Mouse (Mus musculus): ENCODE results near the gene Kcnip1.

Kcnip1 gene

DNA sequence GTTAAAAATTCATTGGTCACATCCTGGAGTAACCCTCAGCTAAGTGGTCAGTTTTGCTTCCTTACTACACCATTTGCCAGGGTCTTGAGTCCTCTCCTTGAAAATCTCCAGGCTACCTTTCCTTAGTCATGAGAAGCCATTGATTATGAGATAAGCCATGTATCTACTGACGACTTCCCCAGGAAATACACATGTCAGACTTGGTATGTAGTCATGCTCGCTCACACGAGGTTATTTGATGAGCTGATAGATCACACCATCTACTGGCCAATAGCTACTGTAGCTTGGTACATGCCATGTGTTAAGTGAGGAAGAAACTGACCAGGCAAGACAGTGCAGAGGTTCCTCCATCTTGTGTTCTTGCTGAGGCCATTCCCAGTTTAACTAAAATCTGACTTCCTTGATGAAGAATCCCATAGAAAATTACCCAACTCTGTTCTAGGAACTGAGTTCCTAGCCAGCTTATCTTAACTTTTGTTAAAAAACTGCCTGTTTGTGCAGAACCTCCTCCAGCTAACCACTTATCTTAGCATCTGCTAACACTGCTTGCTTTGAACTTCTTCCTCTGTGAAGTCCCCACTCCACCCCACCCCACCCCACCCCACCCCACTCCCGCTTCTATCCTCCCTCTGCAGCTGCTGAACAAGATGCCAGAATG lies 53.4 kb downstream of the Kcnip1 start:
- in situ Hi-C loops (cut with MboI) = no loop called here

DNA sequence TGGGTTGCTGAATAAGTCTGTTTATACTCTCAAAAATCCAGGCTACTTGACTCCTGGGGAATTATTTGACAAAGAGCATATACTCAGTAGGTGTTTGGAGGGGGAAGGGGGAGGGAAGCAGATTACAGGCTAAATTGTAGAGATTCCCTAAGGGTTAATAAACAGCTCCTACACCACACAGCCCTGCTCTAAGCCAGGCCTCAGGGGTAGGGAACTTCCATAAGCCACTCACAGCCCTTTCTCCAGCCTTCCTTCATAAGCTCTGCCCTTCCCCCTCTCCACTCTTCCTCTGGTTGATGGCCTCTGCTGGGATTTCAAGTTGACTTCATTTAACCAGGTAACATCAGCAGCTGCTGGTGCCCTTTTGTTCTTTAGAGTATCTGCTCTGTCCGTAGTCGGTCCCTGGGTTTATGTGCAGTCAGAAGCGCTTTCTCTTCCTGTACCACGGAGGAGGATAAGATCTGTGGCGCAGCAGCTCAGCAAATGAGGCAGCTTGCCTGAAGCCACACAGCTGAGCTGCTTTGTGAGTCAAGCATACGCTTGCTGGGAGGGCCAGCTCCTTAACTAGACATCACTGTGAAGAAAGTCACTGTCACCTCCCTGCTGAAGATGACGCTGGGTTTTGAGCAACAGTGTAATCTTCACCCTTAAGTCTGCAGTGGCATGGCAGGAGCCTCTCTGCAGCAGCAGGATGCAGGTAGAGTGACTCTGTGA lies 54.2 kb downstream of the Kcnip1 start:
- in situ Hi-C loops (cut with MboI) = no loop called here

DNA sequence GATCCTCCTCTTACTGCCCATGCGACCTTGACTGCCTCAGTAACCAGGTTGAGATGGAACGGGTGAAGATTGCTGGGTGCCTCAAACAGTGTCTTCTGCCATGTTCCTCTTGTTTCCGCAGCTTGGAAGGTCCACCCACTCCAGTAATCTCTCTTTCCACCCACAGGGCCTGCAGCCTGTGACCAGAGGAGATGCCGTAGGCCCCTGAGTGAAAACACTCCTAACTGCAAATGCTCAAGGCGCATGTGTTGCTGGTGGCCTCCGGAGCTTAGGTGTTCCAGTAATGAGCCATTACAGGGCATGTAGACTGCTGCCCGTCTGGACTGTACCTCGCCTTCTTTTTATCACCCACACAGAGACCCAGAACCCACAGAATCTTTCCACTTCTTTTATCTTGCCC lies 55.3 kb downstream of the Kcnip1 start:
- in situ Hi-C loops (cut with MboI) = no loop called here

DNA sequence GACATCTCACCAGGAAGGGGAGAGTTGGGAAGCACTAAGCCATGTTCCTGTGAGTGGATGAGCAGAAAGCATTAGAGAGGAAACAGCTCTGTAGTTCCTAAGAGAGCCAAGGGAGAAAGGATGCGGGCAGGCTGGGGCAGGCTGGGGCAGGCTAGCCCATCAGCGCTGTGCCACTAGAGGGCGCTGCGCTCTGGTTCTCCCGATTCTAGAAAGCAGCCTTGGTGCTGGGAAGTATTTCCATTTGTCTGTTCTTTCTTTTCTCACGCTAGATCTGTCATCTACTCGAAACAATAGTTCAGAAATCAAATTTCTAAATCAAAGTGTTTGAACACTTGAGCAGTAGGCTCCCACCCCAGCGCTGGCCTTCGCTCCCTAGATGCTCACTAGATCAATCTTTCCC lies 58.7 kb downstream of the Kcnip1 start:
- in situ Hi-C loops (cut with MboI) = no loop called here

DNA sequence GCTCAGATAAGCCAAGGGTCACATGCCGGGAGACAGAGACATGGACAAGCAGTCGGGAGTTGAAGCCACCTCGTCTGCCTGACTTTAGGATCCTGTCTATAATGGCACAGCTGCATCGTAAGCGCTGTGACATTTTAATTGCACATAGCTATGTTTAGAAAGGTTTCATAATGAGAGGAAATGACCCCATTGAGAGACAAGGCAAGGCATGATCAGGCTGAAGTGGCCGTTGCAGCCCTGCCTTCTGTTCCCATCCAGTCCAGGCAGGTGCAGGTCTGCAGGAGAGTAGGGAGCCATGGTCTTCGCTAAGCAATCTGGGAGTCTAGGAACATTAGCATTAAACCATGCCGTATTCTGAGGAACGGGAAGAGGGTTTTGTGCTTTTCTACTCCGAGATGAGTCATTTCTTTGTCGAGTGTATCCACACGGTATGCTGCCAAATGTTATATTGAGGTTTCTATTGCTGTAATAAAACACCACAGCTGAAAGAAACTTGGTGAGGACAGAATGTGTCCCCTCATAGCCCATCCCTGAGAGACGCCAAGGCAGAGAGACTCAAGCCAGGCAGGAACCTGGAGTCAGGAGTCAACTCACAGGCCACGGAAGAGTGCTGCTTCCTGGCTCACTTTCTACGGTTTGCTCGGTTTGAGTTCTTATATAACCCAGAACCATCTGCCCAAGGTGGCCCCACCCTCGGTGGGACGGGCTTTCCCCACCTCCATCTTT lies 60.4 kb downstream of the Kcnip1 start:
- in situ Hi-C loops (cut with MboI) = no loop called here

DNA sequence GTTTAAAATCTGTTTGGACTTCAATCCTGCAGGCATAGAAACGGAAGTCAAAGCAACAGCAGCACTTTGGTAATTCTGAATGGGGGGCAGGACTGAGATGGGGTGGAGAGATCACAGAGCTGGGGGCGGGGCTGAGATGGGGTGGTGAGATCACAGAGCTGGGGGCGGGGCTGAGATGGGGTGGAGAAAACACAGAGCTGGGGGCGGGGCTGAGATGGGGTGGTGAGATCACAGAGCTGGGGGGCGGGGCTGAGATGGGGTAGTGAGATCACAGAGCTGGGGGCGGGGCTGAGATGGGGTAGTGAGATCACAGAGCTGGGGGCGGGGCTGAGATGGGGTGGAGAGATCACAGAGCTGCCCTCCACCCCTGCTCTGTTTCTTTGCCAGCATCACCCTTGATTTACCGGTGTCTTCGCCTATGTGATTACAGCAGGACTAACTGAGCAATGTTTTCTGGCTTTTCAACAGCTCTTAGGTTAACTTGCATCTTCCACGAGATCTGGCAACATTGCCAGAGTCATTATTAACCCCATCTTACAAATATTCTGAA lies 61.0 kb downstream of the Kcnip1 start:
- in situ Hi-C loops (cut with MboI) = no loop called here

DNA sequence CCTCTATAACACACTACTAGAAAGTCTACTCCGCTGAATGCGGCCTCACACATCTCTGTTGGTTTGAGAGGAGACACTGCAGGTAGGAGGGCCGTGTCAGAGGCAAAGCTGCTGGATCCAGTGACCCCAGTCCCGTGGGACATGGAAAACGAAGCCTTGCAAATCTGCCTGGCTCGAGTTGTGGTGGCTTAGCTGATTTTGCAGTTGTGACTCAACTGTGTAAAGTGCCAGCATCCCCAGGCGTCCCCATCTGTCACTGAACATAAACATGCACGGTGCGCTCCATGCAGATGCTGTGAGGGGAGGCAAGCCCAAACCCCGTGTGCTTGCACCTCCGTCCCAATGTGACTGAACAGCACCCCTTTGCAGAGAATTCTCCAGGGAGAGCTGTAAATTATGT lies 63.5 kb downstream of the Kcnip1 start:
- in situ Hi-C loops (cut with MboI) = no loop called here

DNA sequence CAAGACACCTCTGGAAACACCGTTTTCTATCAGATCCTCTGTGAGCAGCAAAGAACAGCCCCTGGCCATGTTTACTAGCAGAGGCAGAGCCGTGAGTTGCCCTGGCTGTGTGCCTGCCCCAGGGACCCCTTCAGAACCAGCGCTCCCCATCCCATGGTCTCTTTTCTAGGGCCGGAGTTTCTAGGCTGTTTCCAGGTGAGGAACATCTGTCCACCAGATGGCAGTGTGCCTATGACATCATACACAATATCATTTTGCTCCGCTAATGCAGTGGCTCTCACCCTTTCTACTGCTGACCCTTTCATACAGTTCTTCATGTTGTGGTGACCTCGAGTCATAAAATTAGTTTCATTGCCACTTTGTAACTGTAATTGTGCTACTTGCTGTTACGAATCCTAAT lies 64.3 kb downstream of the Kcnip1 start:
- in situ Hi-C loops (cut with MboI) = no loop called here

DNA sequence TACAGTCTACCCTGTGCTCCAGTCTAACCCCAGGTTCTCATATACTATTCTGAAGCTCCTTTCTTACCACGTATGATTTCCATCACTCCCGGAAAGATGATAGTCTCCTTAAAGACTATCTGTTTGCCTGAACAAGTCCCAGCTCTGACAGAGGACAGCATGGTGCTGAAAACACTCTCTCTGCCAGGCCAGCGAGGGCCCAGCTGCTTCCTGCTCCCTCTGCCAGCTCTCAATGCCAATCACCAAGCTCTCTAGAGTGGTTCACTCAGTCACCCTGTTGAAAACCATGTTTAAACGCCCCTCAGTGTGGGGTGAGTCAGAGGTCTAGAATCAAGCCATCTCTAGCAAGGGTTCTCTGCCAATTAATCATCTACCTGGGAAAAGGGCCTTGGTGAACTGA lies 65.1 kb downstream of the Kcnip1 start:
- in situ Hi-C loops (cut with MboI) = no loop called here

DNA sequence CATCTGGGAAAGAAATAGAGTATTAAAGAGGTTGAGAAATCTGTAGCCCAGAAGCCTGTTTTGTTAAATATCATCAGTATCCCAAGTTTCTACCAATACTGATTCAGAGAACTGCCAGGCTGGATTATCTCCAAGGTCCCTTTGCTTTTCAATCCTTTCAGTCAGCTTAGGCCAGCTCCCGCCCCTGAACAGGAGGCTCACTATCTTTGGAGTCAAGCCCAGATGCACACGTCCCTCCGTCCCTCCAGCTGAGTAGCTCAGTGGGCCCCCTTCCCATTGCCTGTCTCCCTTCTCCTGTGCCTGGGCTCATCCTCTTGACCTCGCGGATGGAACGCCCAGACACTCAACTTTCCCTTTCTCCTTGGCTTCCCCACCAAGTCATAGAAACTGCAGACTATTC lies 65.6 kb downstream of the Kcnip1 start:
- in situ Hi-C loops (cut with MboI) = no loop called here

DNA sequence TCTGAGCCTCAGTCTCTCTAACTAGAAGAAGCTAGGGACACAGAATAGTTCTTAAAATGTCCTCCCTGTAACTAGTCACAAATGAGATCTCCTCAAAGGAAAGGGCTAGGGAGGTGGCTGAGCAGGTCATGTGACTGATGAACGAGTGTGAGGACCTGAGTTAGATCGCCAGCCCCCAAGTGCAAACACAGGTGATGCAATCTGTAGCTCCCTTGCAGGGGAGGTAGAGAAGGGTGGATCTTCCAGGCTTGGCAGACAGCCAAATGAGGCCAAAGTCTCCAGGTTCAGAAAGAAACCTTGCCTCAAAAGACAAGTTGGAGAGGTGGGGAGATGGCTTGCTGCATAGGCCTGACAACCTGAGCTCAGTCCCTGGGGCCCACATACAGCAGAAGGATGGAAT lies 66.4 kb downstream of the Kcnip1 start:
- in situ Hi-C loops (cut with MboI) = no loop called here

DNA sequence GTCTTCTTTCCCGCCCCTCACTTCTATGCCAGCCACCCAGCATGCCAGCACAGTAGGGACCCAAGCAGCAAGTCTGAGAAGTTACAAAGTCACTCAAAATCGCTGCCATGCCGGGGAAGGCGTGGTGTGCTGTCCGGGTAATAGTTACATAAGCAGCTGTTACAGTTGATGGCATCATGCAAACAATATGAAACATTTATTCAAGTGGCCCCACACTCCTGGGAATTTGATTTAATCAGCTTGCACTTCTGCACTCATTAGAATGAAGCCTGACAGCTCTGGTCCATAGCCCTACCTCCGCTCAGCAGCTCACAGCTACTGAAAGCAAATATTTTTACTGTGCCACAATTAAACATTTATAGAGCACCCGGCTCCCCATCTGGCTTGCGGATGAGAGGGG lies 67.2 kb downstream of the Kcnip1 start:
- in situ Hi-C loops (cut with MboI) = no loop called here

DNA sequence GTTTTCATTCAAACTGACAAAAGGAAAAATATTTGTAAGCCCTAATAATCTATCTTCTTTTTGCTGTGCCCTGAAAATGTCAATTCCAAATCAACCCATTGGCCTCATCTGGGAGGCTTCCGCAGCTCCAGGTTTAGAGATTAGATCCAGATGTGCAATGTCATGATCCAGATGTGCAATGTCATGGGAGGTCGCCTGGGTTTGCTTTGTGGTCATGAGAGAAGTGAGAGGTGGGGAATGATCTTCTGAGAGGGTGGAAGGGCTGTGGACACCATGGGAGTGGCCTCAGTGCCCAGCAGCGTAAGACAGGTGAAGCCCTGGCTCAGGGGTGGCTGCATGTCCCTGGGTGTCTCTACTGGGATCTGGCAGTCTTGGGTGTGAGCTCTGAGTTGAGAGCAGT lies 69.9 kb downstream of the Kcnip1 start:
- in situ Hi-C loops (cut with MboI) = no loop called here

DNA sequence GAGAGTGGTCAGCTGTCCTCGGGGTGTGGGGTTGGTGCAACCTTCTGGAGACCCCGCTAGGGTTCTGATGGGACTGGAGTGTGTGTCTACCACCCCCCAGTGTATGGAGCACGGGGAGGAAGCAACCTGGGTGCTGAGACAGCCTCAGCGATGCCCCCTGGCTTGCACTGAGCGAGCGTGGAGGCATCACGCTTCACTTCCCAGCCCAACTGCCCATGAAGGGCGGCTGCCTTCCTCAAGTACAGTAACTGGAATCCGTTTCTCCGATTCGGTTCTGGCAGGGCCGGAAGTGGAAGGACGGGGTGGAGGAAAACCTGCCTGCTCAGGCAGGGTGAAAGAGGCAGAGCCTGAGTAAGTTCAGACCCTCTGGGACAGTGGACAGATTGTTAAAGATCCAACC lies 71.5 kb downstream of the Kcnip1 start:
- in situ Hi-C loops (cut with MboI) = no loop called here

DNA sequence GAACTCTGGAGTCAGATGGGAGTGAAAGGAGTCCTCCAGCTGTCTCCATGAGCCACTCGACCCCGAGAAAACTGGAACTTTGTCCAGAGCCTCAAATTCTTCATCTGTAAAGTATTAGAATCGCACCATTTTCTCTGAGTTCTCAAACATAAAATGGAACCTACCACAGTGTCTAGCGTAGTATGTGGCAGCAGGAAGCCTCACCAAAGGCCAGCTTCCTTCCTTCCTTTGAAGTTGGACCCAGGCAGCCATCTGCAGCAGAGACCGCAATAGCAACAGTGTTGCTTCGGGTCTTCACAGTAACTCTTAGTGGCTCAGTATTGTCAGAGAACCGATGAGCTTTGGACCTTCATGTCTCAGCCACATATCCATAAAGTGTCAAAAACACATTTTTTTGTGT lies 73.1 kb downstream of the Kcnip1 start:
- in situ Hi-C loops (cut with MboI) = no loop called here

DNA sequence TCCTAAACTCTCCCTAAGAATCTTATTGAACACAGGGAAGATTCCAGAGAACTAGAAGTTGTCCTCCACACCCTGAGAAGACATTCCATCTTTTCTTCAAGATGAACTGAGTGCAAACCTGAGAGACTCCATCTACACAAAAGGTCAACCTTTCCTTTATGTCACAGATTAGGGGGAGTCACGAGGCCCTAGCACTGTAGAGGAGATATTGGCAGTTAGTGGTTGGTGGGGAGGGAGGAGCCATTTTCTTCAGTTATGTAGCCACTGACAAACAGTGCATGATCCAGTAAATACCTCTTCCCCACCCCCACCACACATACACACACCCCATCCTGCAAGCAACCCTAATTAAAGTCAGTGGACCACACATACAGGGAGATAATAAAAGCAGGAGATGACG lies 74.5 kb downstream of the Kcnip1 start:
- in situ Hi-C loops (cut with MboI) = no loop called here

DNA sequence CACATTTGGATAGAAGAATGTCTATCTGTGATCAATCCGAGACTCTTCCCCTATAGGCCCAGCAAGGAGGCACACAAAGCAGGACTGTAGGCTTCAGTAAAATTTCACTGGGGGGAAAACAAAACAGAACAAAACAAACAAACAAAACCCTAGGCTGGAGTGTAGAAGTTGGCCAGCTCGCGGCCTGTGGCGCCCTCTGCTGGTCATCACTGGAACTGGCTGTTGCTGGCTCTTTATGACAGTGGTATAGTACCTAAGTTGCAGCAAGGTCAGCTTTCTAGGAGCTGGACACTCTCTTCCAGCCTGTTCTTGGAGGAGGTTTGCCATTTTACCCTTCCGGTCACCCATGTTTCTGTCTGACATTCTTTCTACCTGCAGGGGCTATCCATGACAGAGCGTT lies 75.4 kb downstream of the Kcnip1 start:
- in situ Hi-C loops (cut with MboI) = no loop called here

DNA sequence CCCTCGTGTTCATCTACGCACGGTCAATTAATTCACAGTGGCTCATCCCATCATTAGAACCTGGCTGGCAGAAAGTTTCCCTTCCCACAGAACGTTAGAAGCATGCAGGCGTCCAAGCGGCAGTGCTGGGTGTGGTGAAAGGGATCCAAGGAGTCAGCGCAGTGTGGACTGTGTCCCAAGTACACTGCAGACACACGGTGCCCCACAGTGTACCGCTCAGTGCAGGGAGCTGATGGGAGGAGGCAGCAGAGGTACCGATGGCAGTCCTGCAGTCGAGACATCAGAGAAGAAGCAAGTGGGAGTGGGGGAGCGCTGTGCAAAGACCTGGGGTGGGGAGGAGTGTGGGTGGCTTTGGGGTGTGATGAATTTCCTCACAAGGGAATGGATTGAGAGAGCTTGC lies 78.7 kb downstream of the Kcnip1 start:
- in situ Hi-C loops (cut with MboI) = no loop called here

DNA sequence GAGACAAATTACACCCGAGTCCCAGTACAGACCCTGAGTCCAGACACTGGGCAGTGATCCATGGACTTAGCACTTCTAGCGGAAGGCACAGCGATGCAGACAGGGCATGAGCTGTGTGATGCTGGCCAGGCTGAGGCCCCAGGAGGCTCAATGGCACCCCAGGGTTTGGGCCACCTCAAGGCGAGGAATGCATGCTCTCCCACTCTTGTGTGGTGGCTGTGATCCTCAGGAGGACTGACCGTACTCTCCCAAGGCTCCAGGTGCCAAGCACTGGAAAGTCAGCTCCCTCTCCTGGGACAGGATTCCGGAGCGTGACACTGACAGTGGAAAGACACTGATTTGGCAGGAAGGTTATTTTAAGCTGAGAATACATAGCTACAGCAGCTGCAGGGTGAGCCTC lies 79.9 kb downstream of the Kcnip1 start:
- in situ Hi-C loops (cut with MboI) = no loop called here

DNA sequence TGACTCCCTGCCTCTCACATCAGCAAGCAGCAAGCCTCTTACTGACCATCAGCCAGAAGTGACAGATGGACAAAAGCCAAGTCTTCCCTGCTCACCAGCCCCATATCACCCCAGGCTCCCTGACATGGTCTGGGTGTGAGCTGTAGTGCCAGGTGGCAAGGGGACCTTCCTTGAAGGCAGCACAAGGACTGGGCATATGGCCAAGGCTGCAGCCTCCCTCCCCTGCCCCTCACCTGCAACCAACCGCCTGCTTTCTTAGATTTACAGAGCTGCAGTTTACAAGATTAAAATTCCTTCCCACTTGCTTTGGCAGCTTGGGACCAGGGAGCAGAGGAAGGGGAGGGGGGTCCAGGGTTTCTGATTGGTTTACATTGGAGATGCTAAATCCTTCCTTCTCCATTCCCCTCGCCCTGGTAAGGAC lies 80.8 kb downstream of the Kcnip1 start:
- in situ Hi-C loops (cut with MboI) = no loop called here

DNA sequence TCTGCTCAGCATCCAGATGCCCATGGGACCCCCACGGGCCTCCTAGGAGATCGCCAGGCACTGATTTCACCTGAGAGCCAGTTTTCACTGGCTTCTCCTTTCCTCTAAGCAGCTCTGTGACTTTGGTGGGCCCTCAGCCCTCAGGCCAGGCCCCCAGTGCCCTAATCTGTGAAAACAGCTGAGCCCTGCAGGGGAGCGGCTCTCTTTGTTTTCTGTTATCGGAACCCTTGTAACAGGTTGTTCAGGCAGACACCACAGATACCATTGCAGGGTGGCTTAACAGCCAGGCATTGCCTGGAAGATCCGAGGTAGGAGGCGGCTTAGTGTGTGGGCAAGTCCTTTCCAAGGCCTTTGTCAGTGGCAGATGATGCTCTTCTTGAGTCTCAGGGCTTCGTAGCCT lies 82.0 kb downstream of the Kcnip1 start:
- in situ Hi-C loops (cut with MboI) = no loop called here

DNA sequence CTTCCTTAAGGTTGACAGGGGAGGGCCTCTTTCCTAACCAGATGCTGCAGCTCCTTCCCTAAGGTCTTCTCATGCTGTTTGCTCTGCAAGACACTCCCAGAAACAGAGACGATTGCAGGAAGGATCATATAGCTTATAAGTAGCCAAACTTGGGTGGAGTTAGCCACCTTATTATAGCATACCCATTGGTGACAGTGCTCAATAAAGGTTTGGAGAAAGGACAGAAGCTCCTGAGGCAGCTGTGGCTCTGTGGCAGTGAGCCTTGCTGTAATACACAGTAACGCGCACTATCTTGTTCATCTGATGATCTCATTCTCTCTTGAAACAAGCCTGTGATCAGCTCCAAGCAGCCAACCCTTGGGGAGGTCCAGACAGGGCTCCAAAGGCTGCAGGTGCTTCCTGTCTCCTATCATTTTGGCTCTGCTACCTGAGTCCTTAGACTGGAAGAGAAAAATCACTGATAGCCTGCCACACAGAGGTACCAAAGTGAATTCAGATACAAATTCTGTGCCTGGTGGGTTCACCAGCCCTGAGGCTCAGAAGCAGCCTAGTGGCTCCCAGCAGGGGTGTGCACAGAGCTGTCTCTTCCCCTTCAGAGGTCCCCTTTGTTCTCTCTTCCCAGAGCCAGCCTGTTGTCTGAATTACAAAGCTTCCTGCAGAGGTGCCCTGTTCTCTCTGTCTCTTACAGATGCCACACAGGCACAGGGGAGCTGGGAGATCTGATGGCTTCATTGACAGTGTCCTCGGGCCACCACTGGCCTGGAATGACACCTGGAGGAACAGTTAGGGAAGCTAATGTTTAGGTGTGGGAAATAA lies 84.4 kb downstream of the Kcnip1 start:
- in situ Hi-C loops (cut with MboI) = no loop called here

Measured in mature B cell (primary cell).